Mouse (Mus musculus) embryonic facial prominence, embryonic 12.5 days (tissue): ENCODE results near the gene Jkamp. TPM values are rescaled to one million over a fixed set of nuclear protein-coding genes. Genes with fewer than 3 reads are reported as not detected.

Source experiments
- ATAC-seq: fragments of 200-750 bp; cut with Nextera tagmentation; 2 replicates; pipeline ENCODE4 v1.8.0; 2017; ENCODE audit not compliant: insufficient number of reproducible peaks, insufficient read depth, low FRiP score, low TSS enrichment
- H3K27ac ChIP-seq: fragments of 300-500 bp; sonication (generic); 2 replicates; pipeline ENCODE4 v1.5.1; 2016; ENCODE audit warnings: mild to moderate bottlenecking
- H3K27me3 ChIP-seq: fragments of 300-500 bp; sonication (generic); 2 replicates; pipeline ENCODE4 v1.6.1; 2016; ENCODE audit warnings: mild to moderate bottlenecking, moderate library complexity
- H3K36me3 ChIP-seq: fragments of 300-500 bp; sonication (generic); 2 replicates; pipeline ENCODE4 v1.6.1; 2016; ENCODE audit warnings: mild to moderate bottlenecking
- H3K4me1 ChIP-seq: fragments of 300-500 bp; sonication (generic); 2 replicates; pipeline ENCODE4 v1.6.1; 2016
- H3K4me2 ChIP-seq: fragments of 300-500 bp; sonication (generic); replicated peaks from 2 replicates; pipeline ENCODE4 v1.6.1; 2016; ENCODE audit warnings: mild to moderate bottlenecking, moderate library complexity
- H3K4me3 ChIP-seq: fragments of 300-500 bp; sonication (generic); 2 replicates; pipeline ENCODE4 v1.5.1; 2016; ENCODE audit warnings: mild to moderate bottlenecking
- H3K9ac ChIP-seq: fragments of 300-500 bp; sonication (generic); 2 replicates; pipeline ENCODE4 v1.6.1; 2016; ENCODE audit warnings: mild to moderate bottlenecking, moderate library complexity
- H3K9me3 ChIP-seq: fragments of 300-500 bp; sonication (generic); 2 replicates; pipeline ENCODE4 v1.6.1; 2016; ENCODE audit warnings: mild to moderate bottlenecking, moderate library complexity
- WGBS: fragments of 180-500 bp; shearing (Covaris S2); methylation state at CpG from one replicate; pipeline ENCODE4 v1.1.7; 2016; 5-methylcytosine and 5-hydroxymethylcytosine counted together
- polyA plus RNA-seq: library from polyadenylated mRNA; unstranded; fragments of >200 nt; fragmentation: Nextera tagmentation; extraction: Ambion mirVana; gene quantifications from 2 replicates; pipeline ENCODE4 v1.2.1, GENCODE M21; 2016

Jkamp gene
- polyA plus RNA-seq, 1 experiment from 2014 or later: 65.6 TPM

DNA sequence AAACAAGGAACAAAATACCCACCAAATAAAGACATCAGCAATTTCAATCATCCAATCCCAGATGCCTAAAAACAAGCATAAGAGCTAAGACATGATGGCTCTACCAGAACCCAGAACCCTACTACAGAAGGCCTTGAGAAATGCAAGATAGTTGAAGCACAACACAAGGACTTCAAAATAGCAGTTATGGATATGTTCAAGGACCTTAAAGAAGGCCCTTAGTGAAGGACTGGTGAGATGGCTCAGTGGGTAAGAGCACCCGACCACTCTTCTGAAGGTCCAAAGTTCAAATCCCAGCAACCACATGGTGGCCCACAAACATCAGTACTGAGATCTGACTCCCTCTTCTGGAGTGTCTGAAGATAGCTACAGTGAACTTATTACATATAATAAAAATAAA is 27.6 kb upstream of the Jkamp start:
- Histone ChIP-seq H3K4me3 (no peak overlapping the region), H3K4me1 (no peaks in the 10 kb centered on the region), H3K9me3 (no peaks in the 10 kb centered on the region), H3K4me2 (no peak overlapping the region), H3K9ac (no peak overlapping the region), H3K27me3 (no peaks in the 10 kb centered on the region; the same call in 1 of the 2 replicates), H3K27ac (no peak overlapping the region), H3K36me3 (no peaks in the 10 kb centered on the region)
- ATAC-seq: no peak
- WGBS: 92% methylated on average over 1 of the region's 1 CpGs

DNA sequence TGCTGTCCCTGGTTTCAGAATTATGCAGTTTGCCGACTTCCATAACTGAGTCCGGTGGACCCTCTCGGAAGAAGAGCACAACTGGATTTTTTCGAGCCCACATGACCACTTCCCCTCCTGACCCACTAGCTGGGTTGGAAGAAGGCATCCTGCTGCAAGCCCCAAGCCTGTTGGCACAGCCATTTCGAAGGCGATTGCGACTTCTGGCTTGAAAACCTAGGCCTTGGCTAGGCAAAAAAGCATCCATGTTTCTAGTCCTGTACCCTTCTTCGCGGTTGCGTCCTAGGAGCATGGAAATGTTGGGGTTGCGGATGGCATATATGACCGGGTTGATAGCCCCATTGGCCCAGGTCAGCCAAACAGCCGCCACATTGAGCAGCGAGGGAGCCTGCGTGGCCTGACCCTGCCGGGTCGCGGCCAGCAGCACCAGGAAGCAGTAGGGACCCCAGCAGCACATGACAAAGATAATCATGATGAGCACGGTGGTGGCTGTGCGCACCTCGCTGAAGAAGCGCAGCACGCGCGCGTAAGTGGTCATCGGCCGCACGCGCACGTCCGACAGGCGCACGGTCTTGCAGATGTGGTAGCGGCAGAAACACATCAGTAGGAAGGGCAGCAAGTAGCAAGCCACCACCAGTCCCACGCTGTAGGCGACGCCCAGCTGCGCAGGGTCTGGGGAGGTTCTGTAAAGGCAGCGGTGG is 15.6 kb upstream of the Jkamp start:
- WGBS: 3% methylated on average over 40 of the region's 40 CpGs
- peak overlapping the region; percentile 97 for H3K4me2 ChIP-seq
- peaks cover 9% of the 10 kb centered on the region; the same call in 1 of the 2 replicates for H3K4me1 ChIP-seq
- no peaks in the 10 kb centered on the region for H3K9me3 ChIP-seq
- peaks cover 35% of the 10 kb centered on the region for H3K27me3 ChIP-seq
- 0 out of 2 replicates have a peak overlapping the region, but pooled peaks have one; percentile 2 for H3K27ac ChIP-seq
- peak overlapping the region; percentile 63 for H3K9ac ChIP-seq
- no peaks in the 10 kb centered on the region for H3K36me3 ChIP-seq
- peak; percentile 57; the same call in 1 of the 2 replicates for ATAC-seq
- peak overlapping the region; percentile 72 for H3K4me3 ChIP-seq

GRCm38 (mm10) chr12:72070327-72071269 is 14.8 kb upstream of the Jkamp start, which contains the start of gene Gpr135:
Gene Gpr135 (minus strand): TSS chr12:72071125.
- ATAC-seq: peak; percentile 73
- peaks cover 35% of the 10 kb centered on the region for H3K27me3 ChIP-seq
- no peaks in the 10 kb centered on the region for H3K36me3 ChIP-seq
- H3K9ac ChIP-seq: peak within 1 kb of the TSS; percentile 63
- H3K9me3 ChIP-seq: no peaks in the 10 kb centered on the region
- peak within 1 kb of the TSS; percentile 97 for H3K4me2 ChIP-seq
- peaks cover 9% of the 10 kb centered on the region; the same call in 1 of the 2 replicates for H3K4me1 ChIP-seq
- WGBS: under 1% methylated on average over 94 of the region's 94 CpGs
- 0 out of 2 replicates have a peak within 1 kb of the TSS, but pooled peaks have one; percentile 2 for H3K27ac ChIP-seq
- H3K4me3 ChIP-seq: peak within 1 kb of the TSS; percentile 72

DNA sequence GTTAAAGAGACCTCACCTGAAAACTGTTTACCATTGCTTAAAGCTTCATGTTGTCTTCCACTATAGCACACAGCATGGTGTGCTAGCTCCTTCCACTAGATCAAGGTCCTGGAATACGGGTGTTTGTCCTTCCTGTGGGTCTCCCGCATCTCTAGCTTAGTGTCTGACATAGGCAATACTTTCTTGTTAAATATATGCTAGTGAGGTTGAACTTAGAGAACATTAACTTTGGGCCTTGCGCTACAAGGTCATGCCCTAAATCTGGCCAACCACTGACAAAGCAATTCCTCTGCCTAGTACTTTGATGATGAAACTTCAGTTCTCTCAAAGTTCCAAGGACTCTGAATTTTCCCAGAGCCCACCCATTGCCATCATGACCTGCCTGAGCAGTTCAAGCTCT is 7.1 kb upstream of the Jkamp start:
- no peak overlapping the region for H3K9ac ChIP-seq
- no peak for ATAC-seq
- H3K4me2 ChIP-seq: no peak overlapping the region
- no peaks in the 10 kb centered on the region for H3K27me3 ChIP-seq
- no peak overlapping the region for H3K27ac ChIP-seq
- WGBS: 93% methylated on average over 3 of the region's 3 CpGs
- H3K4me1 ChIP-seq: peaks cover 12% of the 10 kb centered on the region
- no peak overlapping the region for H3K4me3 ChIP-seq
- no peaks in the 10 kb centered on the region for H3K9me3 ChIP-seq
- H3K36me3 ChIP-seq: peaks cover 6% of the 10 kb centered on the region

- H3K9ac ChIP-seq: no peak overlapping the region
- H3K9me3 ChIP-seq: no peaks in the 10 kb centered on the region
- no peak overlapping the region for H3K27ac ChIP-seq
- whole genome bisulfite sequencing: 82% methylated on average over 3 of the region's 3 CpGs
- no peak overlapping the region for H3K4me3 ChIP-seq
- ATAC-seq: no peak
- H3K36me3 ChIP-seq: peaks cover 1% of the 10 kb centered on the region; the same call in 1 of the 2 replicates
- peaks cover 21% of the 10 kb centered on the region for H3K4me1 ChIP-seq
- H3K4me2 ChIP-seq: peak overlapping the region; percentile 35
- no peaks in the 10 kb centered on the region for H3K27me3 ChIP-seq
Measured at GRCm38 (mm10) chr12:72081961-72082360, 3.4 kb upstream of the Jkamp start.

- 15% methylated on average over 18 of the region's 18 CpGs for WGBS
- no peak for ATAC-seq
- Histone ChIP-seq H3K27ac (no peak overlapping the region), H3K4me2 (peak overlapping the region; percentile 35), H3K4me1 (peaks cover 23% of the 10 kb centered on the region), H3K27me3 (no peaks in the 10 kb centered on the region), H3K36me3 (no peaks in the 10 kb centered on the region), H3K9me3 (no peaks in the 10 kb centered on the region), H3K4me3 (0 out of 2 replicates have a peak overlapping the region, but pooled peaks have one; percentile 5), H3K9ac (no peak overlapping the region)
Measured at GRCm38 (mm10) chr12:72082370-72082769, 3.0 kb upstream of the Jkamp start.

DNA sequence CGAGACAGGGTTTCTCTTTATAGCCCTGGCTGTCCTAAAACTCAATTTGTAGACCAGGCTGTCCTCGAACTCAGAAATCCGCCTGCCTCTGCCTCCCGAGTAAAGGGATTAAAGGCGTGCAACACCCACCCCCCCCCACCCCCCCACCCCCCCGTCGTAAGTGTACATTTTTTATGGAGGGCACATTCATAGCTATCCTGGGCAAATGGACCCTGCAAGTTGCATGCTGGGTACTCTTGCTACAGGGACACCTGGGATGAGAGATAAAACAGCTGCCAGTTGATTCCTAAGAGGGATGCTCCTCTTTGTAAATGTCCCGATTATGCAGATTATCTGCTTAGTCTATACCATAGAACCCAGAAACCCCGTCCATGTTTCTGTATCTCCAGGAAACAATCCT is 2.1 kb upstream of the Jkamp start:
- H3K36me3 ChIP-seq: no peaks in the 10 kb centered on the region
- WGBS: 79% methylated on average over 9 of the region's 9 CpGs
- no peaks in the 10 kb centered on the region for H3K9me3 ChIP-seq
- H3K4me1 ChIP-seq: peaks cover 30% of the 10 kb centered on the region
- no peaks in the 10 kb centered on the region for H3K27me3 ChIP-seq
- H3K27ac ChIP-seq: no peak overlapping the region
- no peak for ATAC-seq
- no peak overlapping the region for H3K9ac ChIP-seq
- no peak overlapping the region for H3K4me3 ChIP-seq
- H3K4me2 ChIP-seq: no peak overlapping the region

- 2% methylated on average over 46 of the region's 46 CpGs for WGBS
- Histone ChIP-seq H3K27me3 (no peaks in the 10 kb centered on the region), H3K9ac (peak overlapping the region; percentile 72), H3K36me3 (no peaks in the 10 kb centered on the region), H3K4me2 (peak overlapping the region; percentile 86), H3K4me3 (peak overlapping the region; percentile 61), H3K9me3 (no peaks in the 10 kb centered on the region), H3K27ac (peak overlapping the region; percentile 74), H3K4me1 (peaks cover 31% of the 10 kb centered on the region)
- 0 out of 2 replicates have a peak, but pooled peaks have one; percentile 3 for ATAC-seq
Measured at GRCm38 (mm10) chr12:72084261-72085023, 947 bp upstream of the Jkamp start.

DNA sequence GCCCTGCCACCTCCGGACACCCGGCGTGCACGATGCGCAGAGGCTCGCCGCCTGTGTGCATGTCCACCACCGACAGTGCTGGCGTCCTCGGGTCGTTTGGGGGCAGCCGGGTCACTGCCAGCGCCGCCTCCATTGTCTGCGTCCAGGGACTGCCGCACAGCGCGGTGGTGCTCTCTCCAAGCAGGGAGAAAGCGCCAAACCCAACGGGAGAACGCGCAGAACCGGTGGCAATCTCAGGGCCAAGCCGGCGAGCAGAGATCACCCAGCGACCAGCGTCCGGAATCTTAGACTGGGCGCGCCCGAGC is 413 bp upstream of the Jkamp start:
- H3K4me1 ChIP-seq: peaks cover 31% of the 10 kb centered on the region
- peak overlapping the region; percentile 72 for H3K9ac ChIP-seq
- ATAC-seq: peak; percentile 17; the same call in 1 of the 2 replicates
- peak overlapping the region; percentile 86 for H3K4me2 ChIP-seq
- 0 out of 2 replicates have a peak, but pooled peaks cover 2% of the 10 kb centered on the region for H3K36me3 ChIP-seq
- under 1% methylated on average over 31 of the region's 31 CpGs for WGBS
- no peaks in the 10 kb centered on the region for H3K9me3 ChIP-seq
- peak overlapping the region; percentile 61 for H3K4me3 ChIP-seq
- H3K27ac ChIP-seq: peak overlapping the region; percentile 74
- H3K27me3 ChIP-seq: no peaks in the 10 kb centered on the region

DNA sequence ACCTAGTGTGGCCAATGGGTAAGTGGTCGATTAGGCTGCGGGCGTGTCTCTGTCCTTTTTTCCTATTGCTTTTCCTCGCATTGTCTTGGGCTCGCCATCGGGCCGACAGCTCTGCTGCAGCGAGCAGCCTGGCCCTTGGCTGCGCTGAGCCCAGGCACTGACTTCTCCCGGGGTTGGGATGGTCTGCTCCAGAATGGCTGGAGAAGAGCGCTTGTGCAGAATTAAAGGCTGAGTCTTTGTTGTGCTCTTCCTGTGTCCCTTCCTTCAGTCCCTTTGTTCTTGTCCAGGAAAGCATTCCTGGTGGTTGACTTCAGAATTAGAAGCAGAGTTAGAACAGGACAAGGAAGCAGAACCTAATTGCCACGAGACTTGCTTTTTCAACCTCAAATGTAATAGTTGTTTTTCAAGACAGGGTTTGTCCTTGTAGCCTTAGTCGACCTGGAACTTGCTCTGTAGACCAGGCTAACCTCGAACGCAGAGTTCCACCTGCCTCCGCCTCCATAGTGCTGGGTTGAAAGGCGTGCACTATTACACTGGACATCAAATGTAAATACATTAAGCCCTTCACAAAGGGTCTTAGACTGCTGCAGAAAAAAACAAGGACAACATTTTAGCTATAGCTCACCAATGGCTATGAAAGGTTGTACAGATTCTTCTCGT is 907 bp downstream of the Jkamp start:
- Histone ChIP-seq H3K9me3 (no peaks in the 10 kb centered on the region), H3K36me3 (peaks cover 6% of the 10 kb centered on the region; the same call in 1 of the 2 replicates), H3K27ac (peak overlapping the region; percentile 94), H3K9ac (peak overlapping the region; percentile 75), H3K4me1 (peaks cover 31% of the 10 kb centered on the region), H3K4me3 (peak overlapping the region; percentile 61), H3K4me2 (peak overlapping the region; percentile 75), H3K27me3 (no peaks in the 10 kb centered on the region)
- ATAC-seq: peak; percentile 49
- WGBS: 2% methylated on average over 18 of the region's 18 CpGs
